Mouse (Mus musculus): ENCODE measurements at regions not wholly inside any gene's neighbourhood (a gene's known extent, or its start where the extent isn't known, plus 50 kb on each side); places are given as distances from the start of the nearest gene placed in this dataset.
"Not testable (repeated sequence)": the region's sequence is repeated elsewhere in the genome, so short reads cannot be mapped to it uniquely, and the experiment has no call there.

- DNase-seq = no peak
Observed at GRCm38 (mm10) chr5:129354877-129355276, 146.1 kb upstream of the Sfswap start.

- DNase-seq = no peak
Observed at GRCm38 (mm10) chr5:129361527-129361926, 139.5 kb upstream of the Sfswap start.

DNA sequence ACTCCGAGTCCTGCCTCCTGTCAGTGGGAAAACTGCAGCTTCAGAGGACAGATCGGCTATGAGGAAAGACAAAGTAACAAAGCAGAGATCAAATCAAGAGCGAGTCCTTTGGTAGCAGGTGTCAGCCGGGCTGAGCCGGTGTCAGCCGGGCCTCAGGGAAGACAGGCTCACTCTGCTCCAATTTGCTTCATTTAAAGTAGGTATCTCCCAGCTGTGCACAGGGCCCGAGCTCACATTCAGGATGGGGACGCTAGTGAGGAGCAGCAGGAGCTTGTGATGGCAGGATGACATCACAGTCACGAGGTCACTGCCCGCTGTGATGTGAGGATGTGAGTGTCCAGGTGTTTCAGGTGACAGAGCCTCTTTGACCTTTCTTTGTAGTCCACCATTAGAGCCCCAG is 137.8 kb upstream of the Sfswap start:
- no peak for DNase-seq

GRCm38 (mm10) chr5:129365026-129365425 is 136.0 kb upstream of the Sfswap start:
- no peak for DNase-seq

- no peak for DNase-seq
Observed at GRCm38 (mm10) chr5:129367266-129367665, 133.8 kb upstream of the Sfswap start.

- DNase-seq = no peak
Observed at GRCm38 (mm10) chr5:129380861-129381260, 120.2 kb upstream of the Sfswap start.

- DNase-seq = no peak
Observed at GRCm38 (mm10) chr5:129384976-129385375, 116.0 kb upstream of the Sfswap start.

GRCm38 (mm10) chr5:129385965-129386643 is 114.9 kb upstream of the Sfswap start:
- DNase-seq = not testable (repeated sequence)

DNA sequence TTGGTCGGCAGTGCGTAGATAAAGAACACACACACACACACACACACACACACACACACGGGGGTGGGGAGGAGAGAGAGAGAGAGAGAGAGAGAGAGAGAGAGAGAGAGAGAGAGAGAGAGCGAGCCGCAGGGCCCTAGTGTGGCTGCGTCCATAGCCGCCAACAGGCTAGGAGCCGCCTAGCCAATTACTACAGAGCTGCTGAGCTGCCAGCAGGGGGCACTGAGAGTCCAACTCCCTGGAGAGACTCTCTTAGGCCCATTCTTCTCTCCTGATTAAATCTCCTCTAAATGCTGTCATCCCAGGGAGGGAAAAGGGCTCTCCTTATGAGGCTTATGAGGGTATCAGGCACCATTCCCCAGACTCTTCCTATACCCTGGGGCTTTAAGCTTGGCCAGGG is 114.3 kb upstream of the Sfswap start:
- DNase-seq = not testable (repeated sequence)

- no peak for DNase-seq
Observed at GRCm38 (mm10) chr5:129387301-129387700, 113.7 kb upstream of the Sfswap start.

- no peak for DNase-seq
Observed at GRCm38 (mm10) chr5:129390921-129391371, 110.1 kb upstream of the Sfswap start.

- DNase-seq = no peak
Observed at GRCm38 (mm10) chr5:129393150-129393549, 107.9 kb upstream of the Sfswap start.

- DNase-seq = no peak
Observed at GRCm38 (mm10) chr5:129393606-129394255, 107.3 kb upstream of the Sfswap start.

GRCm38 (mm10) chr5:129394416-129394815 is 106.6 kb upstream of the Sfswap start:
- no peak for DNase-seq

DNA sequence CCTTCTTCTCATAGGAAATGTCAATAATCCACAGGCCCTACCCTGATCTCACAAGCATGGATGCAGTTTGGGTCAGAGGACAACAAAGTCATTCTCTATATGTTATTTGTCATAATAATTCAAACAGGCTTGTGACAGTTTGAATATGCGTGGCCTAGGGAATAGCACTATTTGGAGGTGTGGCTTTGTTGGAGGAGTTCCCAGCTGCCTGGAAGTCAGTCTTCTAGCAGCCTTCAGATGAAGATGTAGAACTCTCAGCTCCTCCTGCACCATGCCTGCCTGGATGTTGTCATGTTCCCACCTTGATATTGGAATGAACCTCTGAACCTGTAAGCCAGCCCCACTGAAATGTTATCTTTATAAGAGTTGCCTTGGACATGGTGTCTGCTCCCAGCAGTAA is 103.7 kb upstream of the Sfswap start:
- DNase-seq = no peak

- no peak for DNase-seq
Observed at GRCm38 (mm10) chr5:129406259-129406658, 94.8 kb upstream of the Sfswap start.

- DNase-seq = no peak
Observed at GRCm38 (mm10) chr5:129409440-129410004, 91.5 kb upstream of the Sfswap start.

GRCm38 (mm10) chr5:129412161-129412560 is 88.9 kb upstream of the Sfswap start:
- no peak for DNase-seq

GRCm38 (mm10) chr5:129414960-129415706 is 85.9 kb upstream of the Sfswap start:
- DNase-seq = peak; percentile 38

- no peak for DNase-seq
Observed at GRCm38 (mm10) chr5:129416425-129416824, 84.6 kb upstream of the Sfswap start.

- DNase-seq = no peak
Observed at GRCm38 (mm10) chr5:129417516-129417915, 83.5 kb upstream of the Sfswap start.

DNA sequence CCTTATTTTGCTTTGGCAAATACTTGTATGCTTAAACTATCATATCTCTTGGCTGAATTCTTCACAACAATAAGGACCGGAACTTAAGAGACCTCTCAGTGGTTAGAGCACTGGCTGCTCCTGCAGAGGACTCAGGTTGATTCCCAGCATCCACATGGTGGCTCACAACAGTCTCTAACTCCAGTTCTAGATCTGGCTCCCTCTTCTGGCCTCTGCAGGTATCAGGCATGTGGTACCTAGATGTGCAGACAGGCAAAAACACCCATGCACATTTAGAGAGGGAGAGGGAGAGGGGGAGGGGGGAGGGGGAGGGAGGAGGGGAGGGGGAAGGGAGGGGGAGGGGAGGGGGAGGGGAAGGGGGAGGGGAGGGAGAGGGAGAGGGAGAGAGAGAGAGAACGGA is 80.0 kb upstream of the Sfswap start:
- DNase-seq = no peak

GRCm38 (mm10) chr5:129429897-129430296 is 71.1 kb upstream of the Sfswap start:
- no peak for DNase-seq
